In genomic region chr5:19907381-19907982, GRCm38 (mm10) we compare ENCODE assay signal across 8 mouse cellular contexts.
DNase-seq lines count a peak whose midpoint lies in the region; ATAC-seq lines count a peak whose summit lies in the region.

No protein-coding gene starts in this region.

- peaks cover 22% of the 10 kb centered on the region for H3K27me3 ChIP-seq in limb, embryonic 13.5 days

- H3K4me2 ChIP-seq in limb, embryonic 13.5 days (replicated peaks): peak overlapping the region; percentile 76

- WGBS in limb, embryonic 13.5 days: 2% methylated on average over 12 of the region's 12 CpGs

- no peak for ATAC-seq in limb, embryonic 13.5 days (ENCODE audit: low FRiP score, low read depth)
- ATAC-seq in erythroblast, adult 5-6 weeks (replicated peaks; ENCODE audit: low FRiP score, poor library complexity, severe bottlenecking): no peak

- H3K36me3 ChIP-seq in limb, embryonic 13.5 days: no peaks in the 10 kb centered on the region

- H3K4me3 ChIP-seq in limb, embryonic 13.5 days: peak overlapping the region; percentile 44

- H3K9ac ChIP-seq in limb, embryonic 13.5 days: peak overlapping the region; percentile 59

- no peak overlapping the region for H3K27ac ChIP-seq in limb, embryonic 13.5 days

- peaks cover 10% of the 10 kb centered on the region for H3K4me1 ChIP-seq in limb, embryonic 13.5 days

- no peaks in the 10 kb centered on the region for H3K9me3 ChIP-seq in limb, embryonic 13.5 days

- DNase-seq in cerebellum, postnatal 14 days: peak; percentile 24 to 37
- no peak for DNase-seq in cerebellum, adult 9-10 months
- DNase-seq in right cerebral cortex, adult 18-20 months: peak; percentile 29
- DNase-seq in right cerebral cortex, postnatal 14 days: no peak
- peak; percentile 22 to 38 for DNase-seq in right cerebral cortex, postnatal 36 days (ENCODE audit: low spot score in 2 of 2)
- no peak for DNase-seq in adrenal gland, adult (ENCODE audit: inconsistent age in 2 of 2, low spot score in 1 of 2)

Comparison
In these comparisons a context has a peak if more than half of its experiments do, and no peak if none do; other contexts are left out.
1. DNase-seq: peak in cerebellum, postnatal 14 days (2 of 2), right cerebral cortex, adult 18-20 months (single experiment) and right cerebral cortex, postnatal 36 days (2 of 2); none in cerebellum, adult 9-10 months (single experiment), right cerebral cortex, postnatal 14 days (single experiment) and adrenal gland, adult (0 of 2).